Mouse (Mus musculus) urinary bladder, adult 18-20 months (tissue): ENCODE results near the gene Tm6sf1.
A peak's percentile ranks its signal among the peaks of the same experiment; 100 is the strongest.

Experiments used
- DNase-seq, 2 experiments: peaks; one replicate each; pipeline ENCODE4 v3.0.0; 2022; ENCODE audit warnings: low spot score in 2 of 2, mixed read lengths in 2 of 2

Tm6sf1 gene

GRCm38 (mm10) chr7:81885128-81885527 lies 26.3 kb downstream of the Tm6sf1 start:
- DNase-seq = no peak

DNA sequence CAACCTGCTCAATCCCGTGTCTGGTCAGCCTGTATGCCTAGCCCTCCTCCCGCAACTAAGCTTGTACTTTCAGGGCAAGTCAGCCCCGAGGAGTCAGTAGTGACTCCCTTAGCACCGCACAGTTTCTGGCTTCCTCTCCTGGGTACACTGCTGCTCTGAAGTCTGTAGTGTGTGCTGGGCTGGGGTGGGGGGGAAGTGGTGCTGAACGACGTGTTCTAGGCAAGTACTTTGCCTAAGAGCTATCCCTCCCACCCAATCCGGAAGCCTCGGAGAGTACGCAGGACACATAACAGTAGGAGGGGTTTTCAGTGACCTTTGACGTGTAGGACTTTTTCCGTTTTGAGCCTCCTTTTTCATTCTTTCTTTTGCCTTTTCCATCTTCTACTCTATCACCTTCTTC lies 40.6 kb downstream of the Tm6sf1 start:
- no peak for DNase-seq

DNA sequence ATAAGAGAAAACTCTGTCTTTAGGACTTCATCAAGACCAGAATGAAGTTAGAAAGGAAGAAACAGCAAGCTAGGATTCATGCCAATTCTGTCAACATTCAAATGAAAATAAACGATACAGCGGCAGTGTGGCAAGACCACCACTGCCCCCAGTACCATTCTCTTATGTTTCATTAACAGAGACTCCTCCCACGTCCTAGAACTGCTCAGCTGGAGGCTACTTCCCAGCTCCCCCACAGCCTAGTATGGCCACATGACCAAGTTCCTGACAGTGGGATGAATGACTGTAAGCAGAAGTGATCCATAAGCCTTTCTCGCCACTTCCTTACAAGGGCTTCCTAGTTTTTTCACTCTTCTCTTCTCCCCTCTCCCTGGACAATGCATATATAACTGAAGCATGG lies 45.3 kb downstream of the Tm6sf1 start:
- DNase-seq = no peak

DNA sequence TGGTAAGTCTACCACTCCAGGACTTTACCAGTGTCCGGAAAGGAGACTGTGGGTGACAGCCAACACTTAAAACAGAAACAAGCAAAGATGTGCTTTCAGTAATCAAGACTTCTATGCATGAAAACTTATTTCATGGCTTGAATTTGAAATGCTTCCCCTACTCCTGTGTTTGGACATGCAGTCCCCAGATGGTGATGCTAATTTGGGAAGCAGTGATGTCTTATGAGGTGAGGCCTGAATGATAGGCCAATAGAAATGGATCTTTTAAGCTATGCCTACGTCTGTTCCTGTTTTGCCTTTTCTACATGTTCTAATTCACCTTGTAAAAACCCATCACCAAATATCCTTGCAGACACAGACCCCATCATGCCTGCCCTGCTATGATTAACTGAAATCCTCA lies 46.1 kb downstream of the Tm6sf1 start:
- DNase-seq = no peak

DNA sequence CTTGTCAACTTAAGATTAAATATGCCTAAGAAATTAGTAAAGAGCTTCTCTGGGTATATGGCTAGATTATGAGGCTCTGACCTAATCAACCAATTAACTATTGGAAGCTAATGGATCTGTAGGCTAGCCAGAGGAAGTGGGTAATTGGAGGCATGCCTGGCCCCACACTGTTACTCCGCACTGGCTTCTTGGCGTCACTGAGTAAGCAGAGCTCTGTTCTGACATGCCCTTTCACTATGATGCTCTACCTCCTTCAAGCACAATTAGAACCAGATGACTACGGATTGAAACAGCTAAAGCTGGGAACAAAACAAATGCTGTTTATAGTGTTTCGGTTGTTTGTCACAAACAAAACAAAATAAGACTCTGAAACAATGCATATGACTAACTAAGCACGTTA lies 59.5 kb downstream of the Tm6sf1 start:
- DNase-seq = no peak

DNA sequence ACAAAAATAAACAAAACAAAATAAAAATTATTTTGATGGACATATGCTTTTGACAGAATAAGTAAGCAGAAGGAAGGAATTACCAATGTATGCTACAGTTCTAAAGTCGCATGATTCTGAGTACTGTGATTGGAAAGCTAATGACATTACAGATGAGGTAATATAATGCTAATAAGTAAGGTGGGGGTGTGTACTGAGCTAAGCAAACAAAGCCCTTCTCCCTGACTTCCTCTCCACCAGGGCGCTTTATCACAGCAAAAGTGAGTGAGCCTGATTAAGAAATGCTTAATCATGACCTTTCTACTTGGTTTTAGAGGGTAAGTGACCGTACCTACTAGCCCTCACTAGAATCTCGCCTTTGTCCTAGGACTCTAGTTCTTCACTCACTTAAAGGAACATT lies 61.5 kb downstream of the Tm6sf1 start:
- DNase-seq = no peak

DNA sequence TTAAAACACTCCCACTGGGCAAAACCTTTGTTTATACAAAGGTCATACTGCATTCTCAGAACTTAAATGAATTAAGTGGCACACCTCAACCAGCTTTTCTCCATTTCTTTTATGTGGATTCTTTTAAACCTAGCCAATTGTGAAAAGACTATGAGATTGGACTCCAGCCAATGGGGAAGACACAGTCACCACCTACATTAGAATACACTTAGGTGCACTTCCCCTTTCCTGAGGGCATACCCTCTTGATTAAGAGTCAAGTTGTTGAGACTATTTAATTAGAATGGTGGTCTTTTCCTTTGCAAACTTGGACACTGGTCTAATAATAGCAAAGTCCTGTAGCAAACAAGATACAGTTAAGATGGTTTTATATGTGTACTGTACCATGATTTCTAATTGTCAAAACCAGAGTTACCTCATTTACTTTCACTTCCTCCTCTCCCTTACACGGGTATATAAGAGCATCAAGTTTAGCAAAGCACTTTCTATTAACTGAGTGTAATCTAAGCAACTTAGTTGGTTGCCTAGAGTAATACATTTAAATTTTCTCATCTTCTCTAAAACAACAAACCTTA lies 62.7 kb downstream of the Tm6sf1 start:
- no peak for DNase-seq

GRCm38 (mm10) chr7:81928998-81929397 lies 70.2 kb downstream of the Tm6sf1 start:
- DNase-seq = no peak

DNA sequence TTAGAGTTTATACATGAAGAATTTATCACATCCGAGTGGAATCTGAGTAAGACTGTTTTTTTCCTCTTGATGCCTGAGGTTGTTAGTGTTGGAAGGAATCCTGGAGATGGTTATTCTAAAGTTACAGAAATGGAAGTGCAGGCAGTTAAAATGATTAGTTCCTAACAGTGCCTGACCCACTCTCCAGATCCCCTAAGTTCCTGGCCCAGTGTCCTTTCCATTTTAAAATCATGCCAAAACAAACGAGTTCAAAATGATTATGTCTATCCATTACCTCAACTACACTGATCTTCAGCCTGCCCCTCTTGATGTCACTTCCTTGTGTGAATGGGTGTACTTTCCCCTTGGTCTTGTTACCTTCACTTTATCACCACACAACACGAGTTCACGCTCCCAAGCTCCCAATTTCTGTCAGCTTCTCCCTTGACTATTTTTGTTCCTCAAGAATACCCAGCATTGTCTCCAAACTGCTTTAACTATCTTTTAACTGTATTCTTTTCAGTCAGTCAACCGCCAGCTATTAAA lies 73.8 kb downstream of the Tm6sf1 start:
- DNase-seq = no peak

DNA sequence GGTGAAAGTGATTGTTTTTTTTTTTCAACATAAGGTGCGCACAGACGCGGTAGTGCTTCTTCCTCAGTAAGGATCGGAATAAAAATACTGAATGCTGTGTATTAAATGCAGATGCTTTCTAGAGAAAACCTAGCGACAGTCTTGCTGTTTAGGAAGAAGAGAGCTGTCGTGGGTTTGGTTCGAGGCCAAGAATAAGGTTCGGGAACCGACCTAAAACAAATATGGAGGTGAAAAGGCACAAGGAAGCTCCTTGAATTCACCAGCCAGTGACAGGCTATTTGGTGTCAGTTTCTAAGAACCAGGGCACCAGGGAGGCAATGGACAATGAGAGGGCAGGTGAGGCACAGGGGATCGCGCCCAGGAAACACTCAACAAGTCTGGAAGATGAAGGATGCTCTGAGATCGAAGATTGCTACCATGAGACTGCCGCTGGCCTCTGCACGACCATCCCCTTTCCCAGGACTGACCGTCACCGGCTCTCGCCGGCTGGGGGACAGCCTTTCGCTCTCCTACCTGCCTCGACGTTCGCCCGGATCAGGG lies 74.3 kb downstream of the Tm6sf1 start:
- no peak for DNase-seq

- DNase-seq = peak; percentile 29 to 53
Observed at GRCm38 (mm10) chr7:81933601-81934266, 74.9 kb downstream of the Tm6sf1 start.
